In the genomic region with DNA sequence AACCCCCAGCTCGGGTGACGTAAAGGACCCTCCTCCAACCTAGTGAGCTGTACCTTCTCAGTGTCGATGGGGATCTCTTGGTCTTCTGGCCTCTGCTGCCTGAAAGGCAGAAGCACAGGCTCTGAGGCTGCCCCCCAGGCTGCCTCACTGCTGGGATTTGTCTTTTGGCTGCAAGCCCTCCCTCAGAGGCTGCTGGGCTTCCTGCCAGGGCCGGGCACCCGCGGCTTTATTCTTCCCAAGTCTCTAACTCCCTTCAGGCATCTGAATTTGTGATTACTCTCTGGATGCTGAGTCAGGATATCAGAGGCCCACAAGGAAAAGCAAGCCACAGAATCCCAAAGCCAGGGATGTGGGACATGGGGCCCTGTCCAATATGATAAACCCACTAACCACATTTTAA, we compare ENCODE assay signal across 9 mouse cellular contexts. TPM values are rescaled to one million over a fixed set of nuclear protein-coding genes. Genes with fewer than 3 reads are reported as not detected.
A peak's percentile ranks its signal among the peaks of the same experiment; 100 is the strongest.
DNase-seq lines count a peak whose midpoint lies in the region; ATAC-seq and TF ChIP-seq lines count a peak whose summit lies in the region.
"Had no signal": no experiment of that assay in that cellular context is flagged by ENCODE, and none has a peak within 500 bp of the region (broad histone marks: within the 10 kb centered on the region; RNA-seq: fewer than 3 reads in every experiment).

No protein-coding gene starts in this region.

- H3K27me3 ChIP-seq in limb, embryonic 13.5 days, result peaks cover 54% of the 10 kb centered on the region
- peaks cover 64% of the 10 kb centered on the region for H3K27me3 ChIP-seq in limb, embryonic 10.5 days (ENCODE audit: low read depth, poor library complexity, severe bottlenecking)
- peaks cover 40% of the 10 kb centered on the region for H3K27me3 ChIP-seq in embryonic facial prominence, embryonic 15.5 days
- H3K27me3 ChIP-seq in midbrain, postnatal 0 days (ENCODE audit: insufficient read depth, low read length), result peaks cover 14% of the 10 kb centered on the region

- no peak overlapping the region for H3K9ac ChIP-seq in limb, embryonic 13.5 days
- H3K9ac ChIP-seq in embryonic facial prominence, embryonic 15.5 days, result no peak overlapping the region
- H3K9ac ChIP-seq in midbrain, postnatal 0 days (replicated peaks; ENCODE audit: low read length, poor library complexity, severe bottlenecking), result peak overlapping the region; percentile 3; the same call in 1 of the 2 replicates

- TF ChIP-seq POLR2A in bone marrow, adult 2 months (IDR thresholded peaks at IDR 0.05; ENCODE audit: borderline replicate concordance, control insufficient read depth, low read depth, low read length), result no peak

- no peaks in the 10 kb centered on the region for H3K9me3 ChIP-seq in limb, embryonic 13.5 days
- no peaks in the 10 kb centered on the region for H3K9me3 ChIP-seq in limb, embryonic 10.5 days (replicated peaks)
- no peaks in the 10 kb centered on the region for H3K9me3 ChIP-seq in embryonic facial prominence, embryonic 15.5 days (replicated peaks)
- no peaks in the 10 kb centered on the region for H3K9me3 ChIP-seq in midbrain, postnatal 0 days (ENCODE audit: low read length)

- WGBS in limb, embryonic 13.5 days, result 15% methylated on average over 6 of the region's 6 CpGs
- 37% methylated on average over 6 of the region's 6 CpGs for WGBS in limb, embryonic 10.5 days
- 33% methylated on average over 6 of the region's 6 CpGs for WGBS in bone marrow, adult 2 months
- WGBS in embryonic facial prominence, embryonic 15.5 days, result 5% methylated on average over 6 of the region's 6 CpGs
- 14% methylated on average over 6 of the region's 6 CpGs for WGBS in midbrain, postnatal 0 days

- no peak overlapping the region for H3K27ac ChIP-seq in limb, embryonic 13.5 days
- H3K27ac ChIP-seq in limb, embryonic 10.5 days, result no peak overlapping the region
- H3K27ac ChIP-seq in bone marrow, adult 2 months (ENCODE audit: control insufficient read depth, insufficient read depth, low read depth, low read length, poor library complexity), result peak overlapping the region; percentile 7; the same call in 1 of the 2 replicates
- 0 out of 2 replicates have a peak overlapping the region, but pooled peaks have one; percentile 12 for H3K27ac ChIP-seq in embryonic facial prominence, embryonic 15.5 days (replicated peaks)
- H3K27ac ChIP-seq in midbrain, postnatal 0 days (ENCODE audit: low read depth, low read length), result peak overlapping the region; percentile 32; the same call in 1 of the 2 replicates

- ATAC-seq in limb, embryonic 13.5 days (ENCODE audit: low FRiP score, low read depth), result peak; percentile 52; the same call in 1 of the 2 replicates
- ATAC-seq in embryonic facial prominence, embryonic 15.5 days (ENCODE audit: insufficient number of reproducible peaks, low FRiP score, low TSS enrichment, low read depth), result peak; percentile 72
- peak; percentile 47; the same call in 1 of the 2 replicates for ATAC-seq in midbrain, postnatal 0 days (ENCODE audit: low FRiP score)

- peaks cover 30% of the 10 kb centered on the region for H3K4me1 ChIP-seq in limb, embryonic 13.5 days
- peaks cover 17% of the 10 kb centered on the region for H3K4me1 ChIP-seq in limb, embryonic 10.5 days
- no peaks in the 10 kb centered on the region for H3K4me1 ChIP-seq in bone marrow, adult 2 months (ENCODE audit: control insufficient read depth, insufficient read depth, low read length)
- H3K4me1 ChIP-seq in embryonic facial prominence, embryonic 15.5 days, result peaks cover 32% of the 10 kb centered on the region
- H3K4me1 ChIP-seq in midbrain, postnatal 0 days (ENCODE audit: insufficient read depth, low read length), result peaks cover 9% of the 10 kb centered on the region; the same call in 1 of the 2 replicates

- H3K36me3 ChIP-seq in limb, embryonic 13.5 days, result no peaks in the 10 kb centered on the region
- H3K36me3 ChIP-seq in limb, embryonic 10.5 days, result no peaks in the 10 kb centered on the region
- no peaks in the 10 kb centered on the region for H3K36me3 ChIP-seq in embryonic facial prominence, embryonic 15.5 days
- H3K36me3 ChIP-seq in midbrain, postnatal 0 days (ENCODE audit: insufficient read depth, low read length), result peaks cover 9% of the 10 kb centered on the region

- no peak for TF ChIP-seq CTCF in bone marrow, adult 2 months (IDR thresholded peaks at IDR 0.05; ENCODE audit: control insufficient read depth, insufficient read depth, low read length)
- peak; percentile 35 for TF ChIP-seq CTCF in midbrain, postnatal 0 days (IDR thresholded peaks at IDR 0.05)

- DNase-seq in limb, embryonic 10.5 days (ENCODE audit: low spot score), result no peak
- DNase-seq in kidney, postnatal 36 days, result peak; percentile 40 to 72
- peak; percentile 76 for DNase-seq in midbrain, postnatal 0 days (ENCODE audit: low spot score)
- no peak for DNase-seq in embryo, embryonic 10.5 days (ENCODE audit: low spot score)
- no peak for DNase-seq in thymus, adult 18-20 months

- H3K4me3 ChIP-seq in limb, embryonic 13.5 days, result no peak overlapping the region
- no peak overlapping the region for H3K4me3 ChIP-seq in limb, embryonic 10.5 days
- H3K4me3 ChIP-seq in bone marrow, adult 2 months (replicated peaks; ENCODE audit: control insufficient read depth, low read depth, low read length), result no peak overlapping the region
- H3K4me3 ChIP-seq in embryonic facial prominence, embryonic 15.5 days (replicated peaks), result no peak overlapping the region
- no peak overlapping the region for H3K4me3 ChIP-seq in midbrain, postnatal 0 days (ENCODE audit: low read depth, low read length)

- no peak overlapping the region for H3K4me2 ChIP-seq in limb, embryonic 13.5 days (replicated peaks)
- no peak overlapping the region for H3K4me2 ChIP-seq in embryonic facial prominence, embryonic 15.5 days (replicated peaks)
- no peak overlapping the region for H3K4me2 ChIP-seq in midbrain, postnatal 0 days (ENCODE audit: low read depth, low read length, poor library complexity, severe bottlenecking)

RNA-seq across cellular contexts. Expression of a gene that starts 6.7 kb away (rescaled TPM):
- 0.55 and 0.61 TPM in 2 replicates for polyA plus RNA-seq in limb, embryonic 13.5 days (2015; fragmentation: Nextera tagmentation; extraction: Ambion mirVana)
- 0.29 and 0.30 TPM in 2 replicates for polyA plus RNA-seq in limb, embryonic 10.5 days (2016; fragmentation: Nextera tagmentation; extraction: Ambion mirVana)
- polyA plus RNA-seq in bone marrow, adult 2 months (2011; ENCODE audit: insufficient read depth, insufficient read length, low replicate concordance, missing spikeins), result not detected in 2 replicates
- polyA plus RNA-seq in embryonic facial prominence, embryonic 15.5 days (2015; fragmentation: Nextera tagmentation; extraction: Ambion mirVana), result 1.4 and 2.0 TPM in 2 replicates
- 0.61 TPM in 1 of 2 replicates, not detected in the other for total RNA-seq in midbrain, postnatal 0 days (2014; rRNA removed)
- 4.3 and 4.9 TPM in 2 replicates for polyA plus RNA-seq in midbrain, postnatal 0 days (2015; fragmentation: Nextera tagmentation; extraction: Ambion mirVana)

RNA-seq across cellular contexts. Expression of a gene that starts 16.6 kb away (rescaled TPM):
- not detected in 2 replicates for polyA plus RNA-seq in limb, embryonic 13.5 days (2015; fragmentation: Nextera tagmentation; extraction: Ambion mirVana)
- not detected in 2 replicates for polyA plus RNA-seq in limb, embryonic 10.5 days (2016; fragmentation: Nextera tagmentation; extraction: Ambion mirVana)
- polyA plus RNA-seq in bone marrow, adult 2 months (2011; ENCODE audit: insufficient read depth, insufficient read length, low replicate concordance, missing spikeins), result not detected in 2 replicates
- polyA plus RNA-seq in embryonic facial prominence, embryonic 15.5 days (2015; fragmentation: Nextera tagmentation; extraction: Ambion mirVana), result not detected in 2 replicates
- total RNA-seq in midbrain, postnatal 0 days (2014; rRNA removed), result 1.4 and 1.9 TPM in 2 replicates
- polyA plus RNA-seq in midbrain, postnatal 0 days (2015; fragmentation: Nextera tagmentation; extraction: Ambion mirVana), result 1.2 and 1.5 TPM in 2 replicates
- polyA plus RNA-seq: intestine, embryonic 14.5 days had no signal

RNA-seq across cellular contexts. Expression of a gene that starts 30.8 kb away (rescaled TPM):
- 1.1 and 1.2 TPM in 2 replicates for polyA plus RNA-seq in limb, embryonic 13.5 days (2015; fragmentation: Nextera tagmentation; extraction: Ambion mirVana)
- polyA plus RNA-seq in limb, embryonic 10.5 days (2016; fragmentation: Nextera tagmentation; extraction: Ambion mirVana), result 0.49 and 0.73 TPM in 2 replicates
- polyA plus RNA-seq in bone marrow, adult 2 months (2011; ENCODE audit: insufficient read depth, insufficient read length, low replicate concordance, missing spikeins), result 42.0 and 121 TPM in 2 replicates
- 2.7 TPM in 2 replicates for polyA plus RNA-seq in embryonic facial prominence, embryonic 15.5 days (2015; fragmentation: Nextera tagmentation; extraction: Ambion mirVana)
- 12.0 and 14.3 TPM in 2 replicates for total RNA-seq in midbrain, postnatal 0 days (2014; rRNA removed)
- polyA plus RNA-seq in midbrain, postnatal 0 days (2015; fragmentation: Nextera tagmentation; extraction: Ambion mirVana), result 7.3 and 9.5 TPM in 2 replicates

Comparison
In these comparisons a context has a peak if more than half of its experiments do, and no peak if none do; other contexts are left out.
1. H3K27ac ChIP-seq: peak in bone marrow, adult 2 months (single experiment), embryonic facial prominence, embryonic 15.5 days (single experiment) and midbrain, postnatal 0 days (single experiment); none in limb, embryonic 13.5 days (single experiment) and limb, embryonic 10.5 days (single experiment).
2. DNase-seq: peak in kidney, postnatal 36 days (2 of 2) and midbrain, postnatal 0 days (single experiment); none in limb, embryonic 10.5 days (single experiment), embryo, embryonic 10.5 days (single experiment) and thymus, adult 18-20 months (0 of 2).
3. Peak in every context shown above with its lines, with median percentiles within 50 percentile points of each other: ATAC-seq.